14 mouse cellular contexts compared by ENCODE assay signal in genomic region chr3:49886220-49886945, GRCm38 (mm10).
A peak's percentile ranks its signal among the peaks of the same experiment; 100 is the strongest.
DNase-seq lines count a peak whose midpoint lies in the region; ATAC-seq lines count a peak whose summit lies in the region.
"Had no signal": no experiment of that assay in that cellular context is flagged by ENCODE, and none has a peak within 500 bp of the region (broad histone marks: within the 10 kb centered on the region; RNA-seq: fewer than 3 reads in every experiment).

No protein-coding gene starts in this region.

- peak; percentile 54 for DNase-seq in forebrain, embryonic 11.5 days (ENCODE audit: low spot score)
- DNase-seq in midbrain, embryonic 10.5 days (ENCODE audit: low spot score): peak; percentile 67
- no peak for DNase-seq in left cerebral cortex, adult 8-10 months (ENCODE audit: low spot score in 2 of 2)
- no peak for DNase-seq in cerebellum, postnatal 25 days
- no peak for DNase-seq in adrenal gland, postnatal 10 days
- DNase-seq: cerebellum, adult 9-10 months; gastrocnemius, postnatal 36 days; liver, embryonic 13.5 days; thymus, postnatal 4 days had no signal

- no peaks in the 10 kb centered on the region for H3K27me3 ChIP-seq in forebrain, embryonic 11.5 days (ENCODE audit: control insufficient read depth, insufficient read depth, low read length)
- H3K27me3 ChIP-seq in forebrain, embryonic 16.5 days (replicated peaks; ENCODE audit: control insufficient read depth, insufficient read depth, low read length): no peaks in the 10 kb centered on the region
- H3K27me3 ChIP-seq in midbrain, embryonic 10.5 days (ENCODE audit: low read depth, poor library complexity, severe bottlenecking): no peaks in the 10 kb centered on the region
- no peaks in the 10 kb centered on the region for H3K27me3 ChIP-seq in neural tube, embryonic 14.5 days (ENCODE audit: control insufficient read depth, insufficient read depth, low read length)
- H3K27me3 ChIP-seq: liver, embryonic 13.5 days had no signal

- no peaks in the 10 kb centered on the region for H3K36me3 ChIP-seq in forebrain, embryonic 11.5 days (ENCODE audit: control insufficient read depth, insufficient read depth, low read length)
- H3K36me3 ChIP-seq in forebrain, embryonic 16.5 days (ENCODE audit: control insufficient read depth, insufficient read depth): no peaks in the 10 kb centered on the region
- no peaks in the 10 kb centered on the region for H3K36me3 ChIP-seq in midbrain, embryonic 10.5 days
- H3K36me3 ChIP-seq in neural tube, embryonic 14.5 days (ENCODE audit: control insufficient read depth, insufficient read depth, low read length): no peaks in the 10 kb centered on the region
- H3K36me3 ChIP-seq: liver, embryonic 13.5 days had no signal

- H3K4me3 ChIP-seq in forebrain, embryonic 11.5 days (ENCODE audit: low read depth, low read length): no peak overlapping the region
- H3K4me3 ChIP-seq in forebrain, embryonic 16.5 days (replicated peaks; ENCODE audit: low read length): no peak overlapping the region
- 0 out of 2 replicates have a peak overlapping the region, but pooled peaks have one; percentile 14 for H3K4me3 ChIP-seq in midbrain, embryonic 10.5 days
- H3K4me3 ChIP-seq in neural tube, embryonic 14.5 days (ENCODE audit: low read depth, low read length): no peak overlapping the region
- H3K4me3 ChIP-seq: liver, embryonic 13.5 days had no signal

- H3K4me2 ChIP-seq in forebrain, embryonic 11.5 days (ENCODE audit: low read depth, low read length, severe bottlenecking): 0 out of 2 replicates have a peak overlapping the region, but pooled peaks have one; percentile 18
- no peak overlapping the region for H3K4me2 ChIP-seq in forebrain, embryonic 16.5 days (ENCODE audit: low read length)
- no peak overlapping the region for H3K4me2 ChIP-seq in neural tube, embryonic 14.5 days (ENCODE audit: low read depth, low read length)
- H3K4me2 ChIP-seq: liver, embryonic 13.5 days had no signal

- peaks cover 3% of the 10 kb centered on the region for H3K4me1 ChIP-seq in forebrain, embryonic 11.5 days (replicated peaks; ENCODE audit: control insufficient read depth, insufficient read depth, low read length)
- H3K4me1 ChIP-seq in forebrain, embryonic 16.5 days (replicated peaks; ENCODE audit: control insufficient read depth, insufficient read depth, low read length): peaks cover 2% of the 10 kb centered on the region; the same call in 1 of the 2 replicates
- peaks cover 33% of the 10 kb centered on the region for H3K4me1 ChIP-seq in midbrain, embryonic 10.5 days
- peaks cover 4% of the 10 kb centered on the region; the same call in 1 of the 2 replicates for H3K4me1 ChIP-seq in neural tube, embryonic 14.5 days (ENCODE audit: control insufficient read depth, insufficient read depth, low read length)
- H3K4me1 ChIP-seq: liver, embryonic 13.5 days had no signal

- 21% methylated on average over 8 of the region's 8 CpGs for whole genome bisulfite sequencing in forebrain, embryonic 11.5 days
- 10% methylated on average over 8 of the region's 8 CpGs for WGBS in forebrain, embryonic 16.5 days
- 33% methylated on average over 8 of the region's 8 CpGs for WGBS in midbrain, embryonic 10.5 days
- 15% methylated on average over 8 of the region's 8 CpGs for WGBS in neural tube, embryonic 14.5 days

- H3K9ac ChIP-seq in forebrain, embryonic 11.5 days (ENCODE audit: low read length): no peak overlapping the region
- H3K9ac ChIP-seq in forebrain, embryonic 16.5 days (replicated peaks; ENCODE audit: low read depth, low read length): no peak overlapping the region
- H3K9ac ChIP-seq in neural tube, embryonic 14.5 days (replicated peaks; ENCODE audit: low read depth, low read length): no peak overlapping the region
- H3K9ac ChIP-seq: liver, embryonic 13.5 days had no signal

- peak; percentile 87 for ATAC-seq in forebrain, embryonic 11.5 days (replicated peaks; ENCODE audit: low FRiP score)
- ATAC-seq in forebrain, embryonic 16.5 days: peak; percentile 86
- ATAC-seq in neural tube, embryonic 14.5 days (ENCODE audit: low read depth): peak; percentile 77; the same call in 1 of the 2 replicates
- ATAC-seq: activated CD4-positive, CD25-positive, alpha-beta regulatory T cell, adult 4 months; lung, postnatal 0 days had no signal

- H3K9me3 ChIP-seq in forebrain, embryonic 11.5 days (ENCODE audit: control insufficient read depth, low read length): no peaks in the 10 kb centered on the region
- H3K9me3 ChIP-seq in forebrain, embryonic 16.5 days (ENCODE audit: control insufficient read depth, low read length): no peaks in the 10 kb centered on the region
- H3K9me3 ChIP-seq in midbrain, embryonic 10.5 days (replicated peaks): no peaks in the 10 kb centered on the region
- H3K9me3 ChIP-seq in neural tube, embryonic 14.5 days (ENCODE audit: control insufficient read depth, low read length): no peaks in the 10 kb centered on the region
- H3K9me3 ChIP-seq: liver, embryonic 13.5 days had no signal

- no peak overlapping the region for H3K27ac ChIP-seq in forebrain, embryonic 11.5 days (ENCODE audit: low read depth, low read length)
- no peak overlapping the region for H3K27ac ChIP-seq in forebrain, embryonic 16.5 days (ENCODE audit: low read length)
- H3K27ac ChIP-seq in midbrain, embryonic 10.5 days (replicated peaks): peak overlapping the region; percentile 67
- no peak overlapping the region for H3K27ac ChIP-seq in neural tube, embryonic 14.5 days (ENCODE audit: low read depth, low read length)
- H3K27ac ChIP-seq: liver, embryonic 13.5 days; stomach, postnatal 0 days had no signal

Comparison
In these comparisons a context has a peak if more than half of its experiments do, and no peak if none do; other contexts are left out.
1. DNase-seq: peak in forebrain, embryonic 11.5 days (single experiment) and midbrain, embryonic 10.5 days (single experiment); none in left cerebral cortex, adult 8-10 months (0 of 2), cerebellum, postnatal 25 days (0 of 2) and adrenal gland, postnatal 10 days (single experiment).
2. Peak in every context shown above with its lines, with median percentiles within 50 percentile points of each other: ATAC-seq.